Mouse (Mus musculus) c-Kit-positive CD71-negative TER-119-negative erythroid progenitor cells, embryonic 14.5 days (primary cell): ENCODE results near the gene Wdr46.
A peak's percentile ranks its signal among the peaks of the same experiment; 100 is the strongest.
"Not testable (repeated sequence)": the region's sequence is repeated elsewhere in the genome, so short reads cannot be mapped to it uniquely, and the experiment has no call there.

Source experiments
- DNase-seq: peaks from one replicate; pipeline ENCODE4 v3.0.0-alpha.2; 2013; ENCODE audit warnings: low read depth

Wdr46 gene

DNA sequence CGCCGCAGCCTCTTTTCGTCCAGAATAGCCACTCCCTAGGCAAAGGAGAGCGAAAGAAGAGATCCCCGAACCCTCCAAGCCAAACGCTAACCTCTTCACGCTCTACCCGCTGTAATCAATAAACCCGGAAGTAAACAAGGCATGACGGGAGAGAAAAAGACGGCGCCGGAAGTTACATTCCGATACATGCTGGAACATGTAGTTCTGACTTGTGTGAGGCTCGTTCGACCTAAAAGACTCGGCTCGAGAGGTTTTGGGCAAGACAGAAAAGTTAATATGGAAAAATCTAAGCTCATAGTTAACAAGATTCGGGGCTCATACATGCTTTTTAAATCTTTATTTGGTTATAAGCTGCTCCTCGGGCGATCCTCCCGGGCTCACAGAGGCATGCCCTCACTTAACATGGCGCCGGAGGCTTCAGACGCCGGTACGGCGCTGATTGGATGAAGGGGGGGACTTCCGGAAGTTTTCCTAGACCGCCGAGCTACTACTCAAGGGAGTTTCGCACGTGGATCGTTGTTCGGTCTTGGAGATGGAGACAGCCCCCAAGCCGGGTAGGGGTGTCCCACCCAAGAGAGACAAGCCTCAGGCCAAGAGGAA is at the start of gene Wdr46, which contains the start of gene Pfdn6:
TSS of gene Wdr46 (plus strand) at position 455 of the 600 bp plus-strand sequence.
TSS of gene Pfdn6 (minus strand) at position 138 of the 600 bp plus-strand sequence.
- DNase-seq = no peak

GRCm38 (mm10) chr17:33891357-33891756 is 49.1 kb upstream of the Wdr46 start:
- DNase-seq = no peak

- DNase-seq = not testable (repeated sequence)
These were observed 48.6 kb upstream of the Wdr46 start for GRCm38 (mm10) chr17:33891892-33892291.

DNA sequence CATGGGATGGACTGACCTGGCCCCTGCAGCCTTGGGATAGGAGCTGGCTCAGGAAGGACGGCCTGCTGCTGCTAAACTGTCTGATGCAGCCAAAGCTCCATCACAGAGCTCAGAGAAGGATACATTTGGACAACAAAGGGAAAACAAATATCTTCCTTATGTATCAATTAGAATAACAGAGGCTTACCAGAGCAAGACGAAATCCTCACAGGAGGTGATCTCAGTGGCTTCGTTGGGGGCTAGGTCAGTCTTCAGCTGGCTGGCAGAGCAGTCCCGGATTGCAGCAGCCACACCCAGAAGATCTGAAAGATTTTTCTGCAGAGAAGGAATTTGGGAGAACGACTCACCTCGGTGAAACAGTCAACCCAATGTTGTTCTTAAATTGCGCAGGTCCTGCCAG is 48.0 kb upstream of the Wdr46 start:
- no peak for DNase-seq

DNA sequence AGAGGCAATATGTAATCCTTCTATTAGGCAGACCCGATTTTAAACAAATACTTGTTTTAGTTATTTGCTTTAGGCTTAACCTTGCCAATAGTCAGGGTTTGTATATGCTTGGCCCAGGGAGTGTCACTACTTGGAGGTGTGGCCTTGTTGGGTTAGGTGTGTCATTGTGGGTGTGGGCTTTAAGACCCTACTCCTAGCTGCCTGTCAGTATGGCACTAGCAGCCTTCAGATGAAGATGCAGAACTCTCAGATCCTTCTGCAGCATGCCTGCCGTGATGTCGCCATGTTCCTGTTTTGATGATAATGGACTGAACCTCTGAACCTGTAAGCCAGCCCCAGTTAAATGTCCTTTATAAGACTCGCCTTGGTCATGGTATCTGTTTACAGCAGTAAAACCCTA is 47.4 kb upstream of the Wdr46 start:
- not testable (repeated sequence) for DNase-seq

- peak; percentile 76 for DNase-seq
These were observed 43.2 kb upstream of the Wdr46 start for GRCm38 (mm10) chr17:33897114-33897794.

DNA sequence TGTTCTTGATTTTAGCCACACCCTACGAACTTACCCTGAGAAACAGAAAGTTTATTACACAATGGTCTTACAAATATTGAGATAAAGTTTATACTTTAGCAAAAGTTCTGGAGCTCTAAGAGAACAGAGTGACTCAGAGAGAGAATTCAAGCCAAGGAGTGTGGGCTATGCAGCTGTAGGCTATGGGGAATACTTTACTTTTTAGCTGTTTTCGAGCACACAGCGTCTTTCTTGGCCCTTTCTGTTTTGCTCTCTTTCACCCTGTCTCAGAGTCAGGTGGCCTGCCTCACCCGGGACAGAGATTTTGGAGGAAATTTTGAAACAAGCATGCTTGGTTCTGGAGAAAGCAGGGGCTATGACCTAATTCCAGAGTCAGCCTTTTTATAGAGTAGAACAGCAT is 42.3 kb upstream of the Wdr46 start:
- DNase-seq = not testable (repeated sequence)

DNA sequence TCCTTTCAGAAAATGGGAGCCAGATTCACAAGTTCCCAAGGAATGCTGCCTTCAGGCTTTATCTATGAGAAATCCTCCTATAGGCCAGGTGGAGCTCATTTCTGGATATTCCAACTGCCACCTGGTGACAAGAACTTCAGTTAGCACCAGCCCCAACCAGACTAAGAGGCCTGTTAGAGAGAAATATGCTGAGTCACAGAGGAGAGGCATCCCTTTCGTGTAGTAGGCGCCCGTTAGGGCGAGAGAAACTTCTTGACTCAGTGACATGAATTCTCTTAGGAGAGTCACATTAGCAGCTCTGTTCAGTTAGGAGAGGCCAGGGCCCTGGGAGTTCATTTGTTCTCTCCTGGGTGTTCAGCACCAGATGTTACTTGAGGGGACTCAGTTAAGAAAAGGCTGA is 40.8 kb upstream of the Wdr46 start:
- DNase-seq = no peak

DNA sequence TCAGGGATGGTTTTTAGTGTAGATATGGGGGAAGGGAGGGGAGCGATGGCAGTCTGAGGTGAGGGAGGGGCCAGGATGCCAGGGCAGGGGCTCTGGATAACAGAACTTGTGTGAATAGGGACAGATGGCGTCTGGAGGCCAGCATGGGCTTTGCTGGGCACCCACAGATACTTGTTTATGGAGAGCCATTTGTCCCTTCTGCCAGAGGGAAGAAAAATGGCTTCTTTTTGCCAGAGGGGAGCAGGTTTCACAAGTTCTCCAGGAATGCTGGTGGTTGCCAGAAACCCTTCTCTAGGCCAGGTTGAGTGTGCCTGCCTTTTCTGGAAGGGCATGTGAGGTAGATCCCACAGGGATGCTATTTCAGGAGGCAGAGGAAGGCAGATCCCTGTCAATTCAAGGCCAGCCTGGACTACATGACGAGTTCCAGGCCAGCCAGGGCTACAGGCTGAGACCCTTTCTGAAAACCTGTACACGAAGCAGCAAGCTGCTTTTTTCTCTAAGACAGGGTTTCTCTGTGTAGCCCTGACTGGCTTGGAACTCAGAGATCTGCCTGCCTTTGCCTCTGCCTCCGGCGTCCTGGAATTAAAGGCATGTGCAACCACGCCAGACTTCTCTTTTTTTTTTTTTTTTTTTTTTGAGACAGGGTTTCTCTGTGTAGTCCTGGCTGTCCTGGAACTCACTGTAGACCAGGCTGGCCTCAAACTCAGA is 40.0 kb upstream of the Wdr46 start:
- no peak for DNase-seq

- DNase-seq = no peak
These were observed 39.5 kb upstream of the Wdr46 start for GRCm38 (mm10) chr17:33900989-33901314.

- no peak for DNase-seq
These were observed 38.8 kb upstream of the Wdr46 start for GRCm38 (mm10) chr17:33901653-33902052.

DNA sequence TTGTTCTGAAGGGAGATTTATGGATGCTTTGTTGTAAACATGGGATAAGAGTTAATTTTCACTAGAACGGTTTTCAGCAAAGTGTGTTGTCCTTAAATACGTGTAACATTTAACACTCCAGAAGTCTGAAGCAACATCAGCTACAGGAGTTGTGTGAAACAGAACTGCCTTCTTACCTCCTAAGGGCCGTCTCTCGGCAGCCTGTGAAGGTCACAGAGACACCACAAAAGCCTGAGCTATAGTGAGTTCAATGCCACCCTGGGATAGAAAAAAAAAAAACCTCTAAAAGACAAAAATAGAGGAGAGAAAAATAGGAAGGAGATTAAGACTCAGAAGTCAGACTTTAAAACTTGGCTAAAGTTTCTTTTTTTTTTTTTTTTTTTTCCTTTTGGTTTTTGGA is 38.4 kb upstream of the Wdr46 start:
- DNase-seq = no peak

GRCm38 (mm10) chr17:33902491-33902890 is 38.0 kb upstream of the Wdr46 start:
- DNase-seq = no peak

DNA sequence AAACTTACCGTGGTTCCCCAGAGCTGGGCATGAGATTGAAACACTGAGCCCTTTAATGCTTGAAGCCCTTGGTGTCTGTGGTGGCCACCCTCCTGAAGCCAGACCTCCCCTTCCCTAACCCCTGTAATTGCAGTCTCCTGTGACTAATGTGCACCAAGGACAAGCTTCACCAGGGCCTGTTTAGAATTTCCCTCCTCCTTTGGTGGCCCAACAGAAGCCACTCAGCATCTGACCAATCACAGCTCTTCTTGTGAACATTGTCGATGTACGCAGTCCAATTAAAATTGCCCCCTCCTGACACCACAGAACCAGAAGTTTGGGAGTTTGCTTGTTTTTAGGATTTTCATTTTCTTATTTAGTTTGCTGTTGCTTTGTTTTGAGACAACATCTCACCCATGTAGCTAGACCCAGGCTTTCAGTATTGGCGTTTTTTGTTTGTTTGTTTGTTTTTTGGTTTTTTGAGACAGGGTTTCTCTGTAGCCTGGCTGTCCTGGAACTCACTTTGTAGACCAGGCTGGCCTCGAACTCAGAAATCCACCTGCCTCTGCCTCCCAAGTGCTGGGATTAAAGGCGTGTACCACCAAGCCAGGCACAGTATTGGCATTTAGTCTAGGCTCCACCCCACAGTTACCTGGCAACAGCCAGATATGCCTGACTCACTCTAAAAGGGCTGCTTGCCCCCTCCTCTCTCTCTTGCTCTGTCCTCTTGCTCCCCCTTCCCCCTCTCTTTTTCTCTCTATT is 36.4 kb upstream of the Wdr46 start:
- not testable (repeated sequence) for DNase-seq

DNA sequence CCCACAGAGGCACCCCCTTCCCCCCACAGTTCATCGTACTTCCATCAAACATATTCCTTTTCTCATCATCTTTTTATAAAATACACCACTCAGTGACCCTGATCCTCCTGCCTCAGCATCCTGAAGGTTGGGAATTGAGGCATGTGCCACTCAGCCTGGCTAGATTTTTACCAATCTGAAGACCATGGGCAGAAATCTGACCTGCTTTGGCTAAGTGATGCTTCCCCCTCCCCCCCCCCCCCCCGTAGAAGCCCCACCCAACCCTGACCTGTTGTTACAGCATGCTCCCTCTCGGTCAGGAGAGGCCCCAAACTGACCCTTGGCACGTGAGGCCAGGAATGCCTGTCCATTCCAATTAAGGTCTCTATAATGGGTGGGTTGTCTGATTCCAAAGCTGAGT is 35.6 kb upstream of the Wdr46 start, which contains the start of gene Platr17:
TSS of gene Platr17 (plus strand) at position 301 of the 400 bp plus-strand sequence.
- DNase-seq = not testable (repeated sequence)

DNA sequence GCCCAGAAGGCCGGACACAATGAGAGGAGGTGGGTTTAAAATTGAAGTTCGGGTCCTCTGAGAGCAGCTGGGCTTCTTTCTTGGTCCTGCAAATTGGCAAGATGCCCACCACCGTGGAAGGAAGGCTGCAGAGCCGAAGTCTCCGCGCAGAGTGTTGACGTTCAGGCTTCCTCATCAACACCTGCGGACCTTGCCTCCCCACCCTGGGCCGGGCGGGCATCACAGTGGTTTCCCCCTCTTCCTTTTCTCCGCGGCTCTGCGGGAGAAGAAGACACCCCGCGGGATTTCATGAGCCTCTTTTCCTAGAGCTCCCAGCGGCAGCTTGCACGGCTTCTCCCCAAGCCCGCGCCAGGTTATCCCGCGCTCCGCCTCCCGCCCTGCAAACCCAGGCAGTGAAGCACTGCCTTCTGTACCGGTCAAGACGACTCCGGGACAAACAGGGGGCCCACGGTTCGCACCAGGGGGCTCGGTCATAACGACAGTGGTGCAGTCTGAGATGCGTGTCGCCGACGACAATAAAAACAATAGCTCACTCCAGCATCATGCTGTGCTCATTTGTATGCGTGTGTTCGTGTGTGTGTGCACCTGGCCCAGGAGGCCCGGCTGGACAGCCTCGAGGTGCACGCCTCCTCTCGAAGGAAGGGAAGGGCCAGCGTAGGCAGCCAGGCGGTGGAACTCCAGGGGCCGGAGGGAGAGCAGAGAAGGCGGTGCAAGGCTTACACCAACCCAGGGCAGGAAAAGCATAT is 32.0 kb upstream of the Wdr46 start:
- DNase-seq = no peak

- peak; percentile 95 for DNase-seq
These were observed 31.2 kb upstream of the Wdr46 start, which contains the start of gene Daxx for GRCm38 (mm10) chr17:33909077-33909868. Daxx (plus strand) TSS chr17:33909414.

DNA sequence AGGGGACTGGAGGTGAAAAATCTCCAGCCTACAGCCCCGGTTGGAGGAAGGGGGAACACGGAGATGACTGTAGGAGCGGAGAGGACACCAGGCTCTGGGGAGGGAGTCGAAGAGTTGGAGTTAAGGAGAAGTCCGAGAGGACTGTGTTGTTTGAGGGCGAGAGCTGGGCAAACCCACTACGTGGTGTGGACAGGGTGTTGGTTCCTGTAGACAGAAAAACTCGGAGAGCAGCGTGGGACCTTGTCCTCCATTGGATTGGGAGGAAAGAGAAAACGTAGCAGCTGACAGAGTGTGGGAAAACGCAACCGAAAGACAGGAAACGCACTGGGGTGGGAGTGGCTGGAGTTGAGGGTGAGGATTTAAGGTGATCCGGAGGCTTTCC is 30.6 kb upstream of the Wdr46 start:
- DNase-seq = no peak

DNA sequence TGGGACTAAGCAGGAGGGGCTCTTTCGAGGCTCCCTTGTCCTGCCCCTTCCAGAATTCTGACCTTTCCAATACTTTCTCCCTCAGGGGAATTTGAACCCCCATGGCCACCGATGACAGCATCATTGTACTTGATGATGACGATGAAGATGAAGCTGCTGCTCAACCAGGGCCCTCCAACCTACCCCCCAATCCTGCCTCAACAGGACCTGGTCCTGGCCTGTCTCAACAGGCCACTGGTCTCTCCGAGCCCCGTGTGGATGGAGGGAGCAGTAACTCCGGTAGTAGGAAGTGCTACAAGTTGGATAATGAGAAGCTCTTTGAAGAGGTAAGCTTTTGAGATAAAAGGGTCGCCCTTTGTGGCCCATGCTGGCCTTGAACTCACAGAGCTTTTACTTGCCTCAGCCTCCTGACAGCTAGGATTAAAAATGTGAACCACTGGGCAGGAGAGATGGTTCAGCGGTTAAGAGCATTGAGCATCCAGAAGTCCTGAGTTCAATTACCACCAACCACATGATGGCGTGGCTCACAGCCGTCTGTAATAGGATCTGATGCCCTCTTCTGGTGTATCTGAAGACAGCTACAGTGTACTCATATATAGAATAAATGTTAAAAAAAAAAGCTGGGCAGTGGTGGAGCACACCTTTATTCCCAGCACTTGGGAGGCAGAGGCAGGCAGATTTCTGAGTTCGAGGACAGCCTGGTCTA is 30.0 kb upstream of the Wdr46 start:
- DNase-seq = no peak
